Mouse (Mus musculus): ENCODE results near the gene Upk1a. TPM values are rescaled to one million over a fixed set of nuclear protein-coding genes. Genes with fewer than 3 reads are reported as not detected.

Gene Upk1a
- total and polyA plus RNA-seq, 3 experiments: 0.54 to 1.6 TPM; not detected in 1

GRCm38 (mm10) chr7:30564970-30565571, 47.6 kb downstream of the Upk1a start, which contains the start of gene Igflr1:
Gene Igflr1, plus strand, starts transcription at chr7:30565427.
- H3K79me2 ChIP-seq (ENCODE audit: control insufficient read depth, insufficient read depth, low read length, poor library complexity): peaks cover 6% of the 10 kb centered on the region
- H3K27ac ChIP-seq (ENCODE audit: control insufficient read depth, low read depth, low read length): no peak within 1 kb of the TSS
- peaks cover 2 to 10% of the 10 kb centered on the region in 2 experiments; a peak in 2 of 4 replicates for H3K4me1 ChIP-seq (ENCODE audit: control insufficient read depth in 1 of 2, insufficient read depth in 2 of 2, low read length in 2 of 2)
- H3K9me3 ChIP-seq (replicated peaks; ENCODE audit: insufficient read depth, low read length): no peaks in the 10 kb centered on the region
- DNase-seq (ENCODE audit: low read depth, low spot score): no peak
- TF ChIP-seq EP300 (IDR thresholded peaks at IDR 0.05; ENCODE audit: low read depth in 1 of 2, low read length in 2 of 2) (no peak), ZKSCAN1 (IDR thresholded peaks at IDR 0.05; ENCODE audit: low read depth, low read length) (no peak), POLR2AphosphoS5 (IDR thresholded peaks at IDR 0.05; ENCODE audit: borderline replicate concordance, low read depth, low read length) (no peak), RAD21 (IDR thresholded peaks at IDR 0.05; ENCODE audit: low read depth, low read length) (no peak), SIN3A (IDR thresholded peaks at IDR 0.05; ENCODE audit: low read length) (no peak), E2F4 (IDR thresholded peaks at IDR 0.05; ENCODE audit: borderline replicate concordance, low read depth, low read length) (no peak), SMC3 (IDR thresholded peaks at IDR 0.05; ENCODE audit: low read depth, low read length) (no peak), MAFK (IDR thresholded peaks at IDR 0.05; ENCODE audit: borderline replicate concordance, low read depth, low read length) (no peak), MXI1 (IDR thresholded peaks at IDR 0.05; ENCODE audit: low read depth, low read length) (no peak), ELF1 (IDR thresholded peaks at IDR 0.05; ENCODE audit: low read depth, low read length) (no peak), NELFE (IDR thresholded peaks at IDR 0.05; ENCODE audit: low read depth, low read length) (no peak), HCFC1 (IDR thresholded peaks at IDR 0.05; ENCODE audit: low read depth, low read length) (no peak), KAT2A (conservative IDR thresholded peaks at IDR 0.05; ENCODE audit: low read depth, low read length) (no peak), POLR2A (IDR thresholded peaks at IDR 0.05; ENCODE audit: control insufficient read depth in 1 of 2, insufficient read depth in 1 of 2, low read depth in 1 of 2, low read length in 2 of 2, poor library complexity in 1 of 2) (no peak), CHD2 (IDR thresholded peaks at IDR 0.05; ENCODE audit: low read length) (no peak), POLR2AphosphoS2 (IDR thresholded peaks at IDR 0.05; ENCODE audit: low read length) (no peak), ZMIZ1 (IDR thresholded peaks at IDR 0.05; ENCODE audit: low read depth, low read length) (no peak)
- no peak within 1 kb of the TSS for H3K4me3 ChIP-seq (ENCODE audit: control insufficient read depth in 1 of 2, insufficient read depth in 1 of 2, low read depth in 2 of 2, low read length in 2 of 2)
- H3K9ac ChIP-seq (ENCODE audit: control insufficient read depth, low read depth, low read length, poor library complexity, severe bottlenecking): no peak within 1 kb of the TSS
- H3K36me3 ChIP-seq (ENCODE audit: control insufficient read depth in 1 of 2, insufficient read depth in 2 of 2, low read length in 2 of 2): peaks cover 0 to 4% of the 10 kb centered on the region in 2 experiments; a peak in 1 of 4 replicates
- H3K27me3 ChIP-seq (ENCODE audit: control insufficient read depth in 1 of 2, insufficient read depth in 2 of 2, low read length in 2 of 2): no peaks in the 10 kb centered on the region

GRCm38 (mm10) chr7:30563906-30564280, 48.8 kb downstream of the Upk1a start:
- TF ChIP-seq ZMIZ1 (IDR thresholded peaks at IDR 0.05; ENCODE audit: low read depth, low read length) (no peak), USF1 (IDR thresholded peaks at IDR 0.05; ENCODE audit: low read depth, low read length) (peak; percentile 80), USF2 (IDR thresholded peaks at IDR 0.05; ENCODE audit: borderline replicate concordance in 1 of 2, insufficient read depth in 1 of 2, low read depth in 1 of 2, low read length in 2 of 2) (peak; percentile 20 to 22; a peak in 1 of 4 replicates)
- Histone ChIP-seq H3K9ac (ENCODE audit: control insufficient read depth, low read depth, low read length, poor library complexity, severe bottlenecking) (peak overlapping the region; percentile 32), H3K79me2 (ENCODE audit: control insufficient read depth, insufficient read depth, low read length, poor library complexity) (peaks cover 11% of the 10 kb centered on the region), H3K36me3 (ENCODE audit: control insufficient read depth in 1 of 2, insufficient read depth in 2 of 2, low read length in 2 of 2) (peaks cover 0 to 4% of the 10 kb centered on the region in 2 experiments; a peak in 1 of 4 replicates), H3K27me3 (ENCODE audit: control insufficient read depth in 1 of 2, insufficient read depth in 2 of 2, low read length in 2 of 2) (no peaks in the 10 kb centered on the region), H3K9me3 (replicated peaks; ENCODE audit: insufficient read depth, low read length) (no peaks in the 10 kb centered on the region), H3K4me1 (ENCODE audit: control insufficient read depth in 1 of 2, insufficient read depth in 2 of 2, low read length in 2 of 2) (peaks cover 2 to 10% of the 10 kb centered on the region in 2 experiments; a peak in 2 of 4 replicates), H3K4me3 (ENCODE audit: control insufficient read depth in 1 of 2, insufficient read depth in 1 of 2, low read depth in 2 of 2, low read length in 2 of 2) (peak overlapping the region; percentile 82 to 84), H3K27ac (ENCODE audit: control insufficient read depth, low read depth, low read length) (peak overlapping the region; percentile 28; the same call in 1 of the 2 replicates)
- no peak for DNase-seq (ENCODE audit: low read depth, low spot score)

All from MEL (cell line).